ENCODE assay signal across 11 mouse cellular contexts in the genomic region with DNA sequence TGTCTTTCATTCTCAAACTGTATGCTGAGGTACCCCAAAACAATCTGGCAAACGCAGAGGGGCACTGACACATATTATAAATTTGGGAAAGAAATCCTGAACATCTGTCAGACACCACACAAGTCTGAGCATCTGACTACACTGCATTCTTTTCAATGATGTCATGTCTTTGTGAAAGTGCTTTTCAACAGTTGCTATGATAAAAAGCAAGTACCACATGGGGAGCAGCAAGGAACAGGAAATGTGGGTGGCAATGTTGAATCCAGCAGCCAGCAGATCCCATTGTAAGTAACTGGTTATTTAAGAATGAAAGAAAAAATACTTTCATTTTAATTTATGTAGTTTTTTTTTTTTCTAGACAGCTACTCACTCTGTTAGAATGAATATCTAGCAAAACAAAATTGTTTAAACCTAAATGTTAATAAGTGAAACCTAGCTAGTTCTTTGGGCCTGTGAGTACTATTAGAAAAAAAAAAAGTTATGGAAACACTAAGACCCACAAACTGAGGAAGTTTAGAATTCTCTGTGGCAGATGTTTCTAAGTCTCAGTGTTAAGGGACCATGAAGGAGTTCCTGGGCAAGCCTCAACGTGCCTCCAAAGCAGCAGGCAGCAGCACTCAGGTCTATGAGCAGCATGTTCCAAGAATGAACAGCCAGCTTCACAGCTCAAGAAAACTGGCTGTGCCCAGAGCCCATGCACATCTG.
DNase-seq lines count a peak whose midpoint lies in the region; ATAC-seq and TF ChIP-seq lines count a peak whose summit lies in the region.
"Had no signal": no experiment of that assay in that cellular context is flagged by ENCODE, and none has a peak within 500 bp of the region (broad histone marks: within the 10 kb centered on the region; RNA-seq: fewer than 3 reads in every experiment).

No protein-coding gene starts in this region.

- no peaks in the 10 kb centered on the region for H3K27me3 ChIP-seq in heart, embryonic 15.5 days
- peaks cover 2% of the 10 kb centered on the region for H3K27me3 ChIP-seq in CH12.LX (replicated peaks)
- no peaks in the 10 kb centered on the region for H3K27me3 ChIP-seq in embryonic facial prominence, embryonic 12.5 days

- no peak for TF ChIP-seq CTCF in CH12.LX (conservative IDR thresholded peaks at IDR 0.05 in 1 of 2, IDR thresholded peaks at IDR 0.05 in 1 of 2; ENCODE audit: low read depth in 2 of 2, low read length in 2 of 2)

- in situ Hi-C loops in CH12.LX (cut with MboI; ENCODE audit: low pct_ligation_motif_present, low pct_unique_long_range_greater_than_20kb, low sequenced_read_pairs), result no loop called here

- no peak for DNase-seq in heart, postnatal 10 days
- peak; percentile 41 for DNase-seq in CH12.LX (ENCODE audit: extremely low read depth)
- DNase-seq in mesoderm, embryonic 11.5 days (ENCODE audit: low read depth, low spot score), result peak; percentile 14
- no peak for DNase-seq in adrenal gland, postnatal 10 days
- DNase-seq: kidney, postnatal 14 days; thymus, postnatal 14 days had no signal

- H3K79me2 ChIP-seq in CH12.LX (replicated peaks; ENCODE audit: control insufficient read depth, extremely low read depth, insufficient read depth, poor library complexity, severe bottlenecking), result no peaks in the 10 kb centered on the region

- no peaks in the 10 kb centered on the region for H3K36me3 ChIP-seq in heart, embryonic 15.5 days
- H3K36me3 ChIP-seq in CH12.LX (replicated peaks in 1 of 2; ENCODE audit: control insufficient read depth in 1 of 2, insufficient read depth in 1 of 2, low read length in 1 of 2), result no peaks in the 10 kb centered on the region
- no peaks in the 10 kb centered on the region for H3K36me3 ChIP-seq in embryonic facial prominence, embryonic 12.5 days

- TF ChIP-seq POLR2A in CH12.LX (IDR thresholded peaks at IDR 0.05; ENCODE audit: low read depth, low read length), result no peak

- H3K4me1 ChIP-seq in heart, embryonic 15.5 days (replicated peaks), result peaks cover 65% of the 10 kb centered on the region
- H3K4me1 ChIP-seq in CH12.LX (ENCODE audit: control insufficient read depth in 1 of 2, insufficient read depth in 2 of 2), result peaks cover 9 to 19% of the 10 kb centered on the region in 2 experiments; a peak in 3 of 4 replicates
- peaks cover 29% of the 10 kb centered on the region for H3K4me1 ChIP-seq in embryonic facial prominence, embryonic 12.5 days

- peak overlapping the region; percentile 66 for H3K27ac ChIP-seq in heart, embryonic 15.5 days
- H3K27ac ChIP-seq in CH12.LX (ENCODE audit: insufficient read depth, low read depth), result no peak overlapping the region
- peak overlapping the region; percentile 65 for H3K27ac ChIP-seq in embryonic facial prominence, embryonic 12.5 days
- H3K27ac ChIP-seq: liver, embryonic 14.5 days had no signal

- dilution Hi-C loops in CH12.LX (cut with MboI; ENCODE audit: extremely low pct_ligation_motif_present, extremely low pct_unique_long_range_greater_than_20kb, low sequenced_read_pairs), result no loop called here

- H3K4me2 ChIP-seq in heart, embryonic 15.5 days, result no peak overlapping the region
- H3K4me2 ChIP-seq in CH12.LX (ENCODE audit: insufficient read depth, low read depth, poor library complexity, severe bottlenecking), result no peak overlapping the region
- H3K4me2 ChIP-seq in embryonic facial prominence, embryonic 12.5 days (replicated peaks), result no peak overlapping the region

- no peaks in the 10 kb centered on the region for H3K9me3 ChIP-seq in heart, embryonic 15.5 days (replicated peaks)
- no peaks in the 10 kb centered on the region for H3K9me3 ChIP-seq in CH12.LX (replicated peaks; ENCODE audit: low read length)
- no peaks in the 10 kb centered on the region for H3K9me3 ChIP-seq in embryonic facial prominence, embryonic 12.5 days

- no peak; the same call in none of the 2 replicates for TF ChIP-seq EP300 in CH12.LX (IDR thresholded peaks at IDR 0.05; ENCODE audit: low read length)

- H3K4me3 ChIP-seq in heart, embryonic 15.5 days, result no peak overlapping the region
- H3K4me3 ChIP-seq in CH12.LX (replicated peaks in 1 of 3; ENCODE audit: low read depth in 2 of 3, low read length in 2 of 3, poor library complexity in 1 of 3), result no peak overlapping the region
- no peak overlapping the region for H3K4me3 ChIP-seq in embryonic facial prominence, embryonic 12.5 days

- H3K9ac ChIP-seq in heart, embryonic 15.5 days, result no peak overlapping the region; the same call in 1 of the 2 replicates
- no peak overlapping the region for H3K9ac ChIP-seq in CH12.LX (ENCODE audit: insufficient read depth, low read depth)
- no peak overlapping the region for H3K9ac ChIP-seq in embryonic facial prominence, embryonic 12.5 days
- H3K9ac ChIP-seq: liver, embryonic 14.5 days had no signal

- WGBS in heart, embryonic 15.5 days, result 29% methylated on average over 2 of the region's 2 CpGs
- WGBS in embryonic facial prominence, embryonic 12.5 days, result 35% methylated on average over 2 of the region's 2 CpGs

- intact Hi-C loops in heart, postnatal 10 days (cut with DNase I), result loop anchor here (5.0 kb wide), 1 partner anchor 33 kb away; no protein-coding TSS in a partner anchor

- no peak for ATAC-seq in heart, embryonic 15.5 days (replicated peaks; ENCODE audit: insufficient number of reproducible peaks, insufficient read depth, low FRiP score, low read depth)
- ATAC-seq in embryonic facial prominence, embryonic 12.5 days (ENCODE audit: insufficient number of reproducible peaks, insufficient read depth, low FRiP score, low TSS enrichment), result 0 out of 2 replicates have a peak, but pooled peaks have one; percentile 17
- ATAC-seq in cerebellum, adult (ENCODE audit: insufficient number of reproducible peaks, low FRiP score, low TSS enrichment), result no peak
- ATAC-seq in CD4-positive, CD25-positive, alpha-beta regulatory T cell, adult 4 months, result no peak

- TF ChIP-seq RAD21 in CH12.LX (IDR thresholded peaks at IDR 0.05; ENCODE audit: low read depth, low read length), result no peak

TF ChIP-seq in CH12.LX, 34 proteins besides CTCF, POLR2A, EP300 and RAD21:
- TF ChIP-seq POLR2AphosphoS2 (IDR thresholded peaks at IDR 0.05; ENCODE audit: low read depth, low read length), result no peak
- 0 out of 2 replicates have a peak, but pooled peaks have one; percentile 8 for TF ChIP-seq ELF1 (IDR thresholded peaks at IDR 0.05; ENCODE audit: low read depth, low read length)
- peak; percentile 56 for TF ChIP-seq IRF4 (IDR thresholded peaks at IDR 0.05; ENCODE audit: low read depth, low read length)
- TF ChIP-seq ETS1 (conservative IDR thresholded peaks at IDR 0.05; ENCODE audit: low read depth, low read length), result peak; percentile 7; the same call in 1 of the 2 replicates
- 0 out of 2 replicates have a peak, but pooled peaks have one; percentile 30 for TF ChIP-seq ZMIZ1 (IDR thresholded peaks at IDR 0.05; ENCODE audit: low read depth, low read length)
- TF ChIP-seq KAT2A (IDR thresholded peaks at IDR 0.05; ENCODE audit: insufficient replicate concordance, low read length), result no peak
- peak; percentile 42; the same call in 1 of the 2 replicates for TF ChIP-seq TCF12 (IDR thresholded peaks at IDR 0.05; ENCODE audit: low read depth, low read length)
- 0 out of 2 replicates have a peak, but pooled peaks have one; percentile 42 for TF ChIP-seq MXI1 (IDR thresholded peaks at IDR 0.05; ENCODE audit: low read depth, low read length)
- TF ChIP-seq CHD1 (IDR thresholded peaks at IDR 0.05; ENCODE audit: low read depth, low read length), result peak; percentile 85; the same call in 1 of the 2 replicates
- TF ChIP-seq ZNF384 (IDR thresholded peaks at IDR 0.05; ENCODE audit: low read depth, low read length), result peak; percentile 91
- TF ChIP-seq MYC (IDR thresholded peaks at IDR 0.05; ENCODE audit: low read depth, low read length), result peak; percentile 46; the same call in 1 of the 2 replicates
- TF ChIP-seq RCOR1 (conservative IDR thresholded peaks at IDR 0.05; ENCODE audit: low read depth, low read length), result no peak
- no peak for TF ChIP-seq SMC3 (IDR thresholded peaks at IDR 0.05; ENCODE audit: low read depth, low read length)
- no peak for TF ChIP-seq USF2 (conservative IDR thresholded peaks at IDR 0.05; ENCODE audit: low read depth, low read length)

Comparison
In these comparisons a context has a peak if more than half of its experiments do, and no peak if none do; other contexts are left out.
1. DNase-seq: peak in CH12.LX (single experiment) and mesoderm, embryonic 11.5 days (single experiment); none in heart, postnatal 10 days (0 of 2) and adrenal gland, postnatal 10 days (single experiment).